Mouse (Mus musculus): ENCODE results near the gene Dbn1. TPM values are rescaled to one million over a fixed set of nuclear protein-coding genes. Genes with fewer than 3 reads are reported as not detected.
A peak's percentile ranks its signal among the peaks of the same experiment; 100 is the strongest.

Gene Dbn1
- total RNA-seq, 1 experiment from 2014 or later = 24.0 TPM

DNA sequence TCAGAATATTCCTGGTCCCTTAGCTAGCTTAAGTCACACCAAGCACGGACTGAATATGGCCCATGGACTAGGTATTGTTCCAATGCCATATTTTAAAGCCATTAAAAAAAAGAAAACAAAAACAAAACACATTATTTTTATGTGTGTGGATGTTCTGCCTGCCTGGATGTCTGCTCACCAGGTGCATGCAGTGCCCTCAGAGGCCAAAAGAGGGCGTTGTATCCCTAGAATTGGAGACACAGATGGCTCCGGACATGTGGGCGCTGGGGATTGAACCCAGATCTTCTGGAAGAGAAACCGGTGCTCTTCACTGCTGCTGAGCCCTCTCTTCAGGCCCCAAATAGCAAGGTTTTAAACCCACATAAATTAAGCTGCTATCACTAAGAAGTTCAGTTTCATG lies 9.9 kb downstream of the Dbn1 start:
- DNase-seq = peak; percentile 65

DNA sequence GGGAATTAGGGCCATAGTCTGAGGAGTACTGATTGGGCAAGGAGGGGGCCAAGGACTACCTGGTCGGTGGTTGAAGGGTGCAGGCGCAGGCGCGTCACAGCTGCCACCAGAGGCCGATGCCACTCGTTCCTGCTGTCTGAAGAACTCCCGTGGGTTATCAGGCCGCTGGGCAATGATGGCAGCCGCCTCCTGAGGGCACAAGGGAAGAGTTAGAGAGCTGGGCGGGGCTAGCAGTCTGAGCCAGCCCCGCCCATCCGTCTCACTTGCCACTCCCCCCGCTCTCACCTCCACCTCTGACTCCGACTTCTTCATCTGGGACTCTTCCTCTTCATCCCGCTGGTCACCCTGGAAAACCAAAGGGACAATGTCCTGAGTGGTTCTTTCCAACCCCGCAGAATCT lies 10.4 kb downstream of the Dbn1 start:
- DNase-seq = no peak

DNA sequence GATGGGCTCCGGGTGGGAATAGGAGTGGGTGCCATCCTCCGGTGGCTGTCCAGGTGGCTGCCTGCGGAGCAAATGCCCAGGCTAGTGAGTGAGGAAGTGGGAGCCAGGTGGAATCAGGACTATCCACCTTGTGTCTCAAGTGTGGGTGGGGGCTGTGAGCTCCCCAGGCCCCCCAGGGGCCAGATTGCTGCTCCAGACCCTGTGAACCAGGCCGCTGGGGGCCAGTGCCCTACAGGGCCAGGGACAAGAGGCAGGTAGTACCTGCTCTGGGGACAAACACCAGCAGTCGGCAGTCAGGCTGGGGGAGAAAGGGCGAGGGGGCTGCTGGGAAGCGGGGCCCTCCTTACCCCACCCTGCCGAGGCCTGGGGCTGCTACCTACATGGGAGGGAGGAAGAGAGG lies 11.7 kb downstream of the Dbn1 start:
- no peak for DNase-seq

DNA sequence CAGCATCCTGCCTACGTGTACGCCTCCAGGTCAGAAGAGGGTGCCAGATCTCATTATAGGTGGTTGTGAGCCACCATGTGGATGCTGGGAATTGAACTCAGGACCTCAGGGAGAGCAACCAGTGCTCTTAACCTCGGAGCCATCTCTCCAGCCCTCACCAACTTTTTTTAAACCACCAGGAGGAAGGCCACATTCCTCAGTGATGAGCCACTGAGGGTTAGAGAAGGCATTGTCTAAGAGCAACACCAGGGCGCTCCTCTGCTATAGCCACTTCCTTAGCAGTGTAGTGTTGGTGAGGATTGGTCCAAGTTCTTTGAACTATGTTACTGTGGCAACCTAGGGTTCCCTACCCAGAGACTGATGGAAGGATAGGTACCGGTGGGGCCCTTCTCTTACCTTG lies 12.2 kb downstream of the Dbn1 start:
- DNase-seq = no peak

DNA sequence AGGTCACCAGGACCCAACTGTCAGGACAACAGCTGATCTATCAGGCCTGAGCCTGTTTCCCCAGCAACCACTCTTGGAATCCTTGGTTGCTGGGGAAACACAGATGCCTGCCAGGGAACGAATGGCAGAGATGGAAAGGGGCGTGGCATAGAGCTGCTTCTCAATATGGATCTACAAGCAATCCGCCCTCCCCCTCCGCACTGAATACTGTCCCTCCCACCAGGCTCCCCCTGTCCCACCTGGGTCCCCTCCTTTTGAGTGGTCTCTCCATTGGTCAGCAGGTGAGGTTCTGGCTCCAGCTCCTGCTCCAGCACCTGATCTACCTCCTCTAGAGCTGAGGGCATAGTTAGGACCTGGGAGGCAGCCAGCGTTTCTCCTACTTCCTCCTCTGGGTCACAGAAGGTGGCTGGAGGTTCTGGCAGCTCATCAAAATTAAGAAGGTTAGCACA lies 13.3 kb downstream of the Dbn1 start:
- no peak for DNase-seq

DNA sequence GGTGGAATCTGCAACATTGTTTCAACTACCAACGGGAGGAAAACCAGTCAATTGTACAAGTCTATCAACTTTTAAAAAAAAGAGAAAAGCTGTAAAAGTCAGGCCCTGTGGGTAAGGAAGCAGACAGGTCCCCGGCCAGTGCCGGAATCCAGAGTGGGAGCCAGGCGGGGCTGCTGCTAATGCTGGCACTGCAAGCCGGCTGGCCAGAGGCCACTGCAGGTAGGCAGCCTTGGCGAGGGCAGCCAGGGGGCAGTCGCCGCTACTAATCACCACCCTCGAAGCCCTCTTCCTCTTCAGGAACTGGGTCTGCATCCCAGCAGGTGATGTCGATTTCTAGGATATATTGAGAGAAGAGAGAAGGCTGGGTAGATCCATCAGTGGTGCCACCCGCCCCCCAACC lies 13.9 kb downstream of the Dbn1 start:
- DNase-seq = no peak

DNA sequence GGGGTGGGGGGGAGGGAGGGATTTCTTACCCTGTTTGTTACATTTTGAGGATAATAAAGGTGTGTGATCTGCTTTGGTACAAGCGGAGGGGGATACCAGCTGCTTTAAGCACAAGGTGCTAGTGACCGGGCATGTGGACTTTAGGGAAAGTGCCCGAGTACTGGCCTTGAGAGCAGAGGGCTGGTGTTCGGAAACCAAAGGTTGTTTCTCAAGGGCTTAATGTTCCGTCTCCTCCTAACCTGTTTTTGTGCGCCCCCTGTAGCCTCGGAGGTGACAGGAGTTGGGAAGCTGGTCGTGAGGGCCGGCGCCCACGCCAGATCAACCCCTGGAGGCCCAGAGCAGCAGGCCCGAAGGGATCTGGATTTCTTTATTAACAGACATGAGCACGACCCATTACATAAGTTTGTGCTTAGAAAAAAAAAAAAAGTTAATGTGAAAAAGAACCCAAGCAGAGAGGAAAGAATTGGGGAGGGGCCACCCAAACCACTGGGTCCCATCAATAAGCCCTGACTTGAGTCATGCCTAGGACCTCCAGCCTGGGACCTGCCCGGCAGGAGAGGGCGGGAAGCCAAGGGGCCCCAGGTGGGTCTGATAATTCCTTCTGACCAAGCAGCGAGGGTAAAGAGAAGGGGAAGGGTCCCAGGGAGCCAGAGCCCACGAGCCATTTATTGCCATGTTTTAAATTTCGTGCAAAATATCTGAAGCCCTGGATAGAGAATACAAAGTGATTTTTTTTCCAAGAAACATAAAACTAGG lies 14.7 kb downstream of the Dbn1 start:
- DNase-seq = no peak

DNA sequence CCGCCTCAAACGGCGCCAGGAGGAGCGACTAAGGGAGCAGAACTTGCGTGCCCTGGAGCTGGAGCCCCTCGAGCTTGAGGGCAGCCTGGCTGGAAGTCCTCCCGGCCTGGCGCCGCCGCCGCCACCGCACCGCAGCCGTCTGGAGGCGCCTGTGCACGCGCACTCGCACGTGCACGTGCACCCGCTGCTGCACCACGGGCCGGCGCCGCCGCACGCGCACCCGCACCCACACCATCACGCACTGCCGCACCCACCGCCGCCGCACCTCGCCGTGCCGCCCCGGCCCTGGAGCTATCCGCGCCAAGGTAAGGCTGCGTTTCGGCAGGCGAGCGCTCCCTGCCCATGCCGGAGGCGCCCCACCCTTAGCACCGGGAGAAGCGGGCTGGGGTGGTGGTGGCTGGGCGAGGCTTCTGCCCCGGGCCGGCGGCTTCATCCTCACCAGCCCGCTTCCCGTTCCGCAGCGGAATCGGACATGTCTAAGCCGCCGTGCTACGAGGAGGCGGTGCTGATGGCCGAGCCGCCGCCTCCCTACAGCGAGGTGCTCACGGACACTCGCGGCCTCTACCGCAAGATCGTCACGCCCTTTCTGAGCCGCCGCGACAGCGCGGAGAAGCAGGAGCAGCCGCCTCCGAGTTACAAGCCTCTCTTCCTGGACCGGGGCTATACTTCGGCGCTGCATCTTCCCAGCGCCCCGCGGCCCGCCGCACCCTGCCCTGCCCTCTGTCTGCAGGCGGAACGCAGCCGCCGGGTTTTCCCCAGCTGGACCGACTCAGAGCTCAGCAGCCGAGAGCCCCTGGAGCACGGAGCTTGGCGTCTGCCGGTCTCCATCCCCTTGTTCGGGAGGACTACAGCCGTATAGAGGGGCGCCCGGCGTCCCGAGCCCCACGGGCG lies 15.5 kb downstream of the Dbn1 start:
- peak; percentile 64 for DNase-seq

DNA sequence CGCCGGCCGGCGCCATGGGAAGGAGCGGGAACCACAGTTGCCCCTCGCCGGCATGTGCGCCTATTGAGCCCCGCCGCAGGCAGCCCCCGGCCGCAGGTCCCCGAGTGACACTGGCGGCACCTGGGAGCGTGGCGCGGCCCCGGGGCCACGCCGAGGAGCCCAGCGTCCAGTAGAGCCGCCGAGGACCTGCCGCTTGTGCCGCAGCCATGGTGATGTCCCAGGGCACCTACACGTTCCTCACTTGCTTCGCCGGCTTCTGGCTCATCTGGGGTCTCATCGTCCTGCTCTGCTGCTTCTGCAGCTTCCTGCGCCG lies 16.1 kb downstream of the Dbn1 start:
- DNase-seq = no peak

DNA sequence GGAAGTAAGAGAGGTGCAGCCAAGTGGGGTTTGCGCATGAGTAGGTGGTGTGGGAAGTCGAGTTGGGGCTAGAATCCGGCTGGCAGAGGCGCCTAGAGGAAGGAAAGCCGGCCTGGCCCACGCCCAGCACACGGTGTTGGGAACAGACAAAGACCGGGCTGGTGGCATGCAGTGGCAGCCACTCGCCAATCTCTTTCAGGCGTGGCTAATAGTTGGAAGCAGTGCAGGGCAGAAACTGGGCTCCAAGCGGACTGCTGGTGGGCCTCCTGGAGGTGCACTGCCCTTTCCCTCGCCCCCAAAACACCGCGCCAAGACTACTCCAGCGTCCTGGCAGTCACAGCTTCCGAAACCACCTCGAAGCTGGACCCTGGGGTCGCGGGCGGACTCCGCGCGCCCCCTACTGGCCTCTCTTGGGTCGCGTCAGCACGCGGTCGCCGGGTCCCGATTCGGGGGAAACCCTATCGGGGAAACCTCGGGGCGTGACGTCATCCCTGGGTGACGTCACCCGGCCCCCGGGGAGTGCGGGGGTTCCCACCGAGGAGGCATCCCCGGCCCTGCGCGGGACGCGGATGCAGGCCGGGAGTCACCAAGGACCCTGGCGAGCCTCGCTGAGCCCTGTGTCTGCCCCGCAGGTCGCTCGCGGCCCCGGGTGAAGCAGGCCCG lies 16.6 kb downstream of the Dbn1 start:
- DNase-seq = peak; percentile 93

DNA sequence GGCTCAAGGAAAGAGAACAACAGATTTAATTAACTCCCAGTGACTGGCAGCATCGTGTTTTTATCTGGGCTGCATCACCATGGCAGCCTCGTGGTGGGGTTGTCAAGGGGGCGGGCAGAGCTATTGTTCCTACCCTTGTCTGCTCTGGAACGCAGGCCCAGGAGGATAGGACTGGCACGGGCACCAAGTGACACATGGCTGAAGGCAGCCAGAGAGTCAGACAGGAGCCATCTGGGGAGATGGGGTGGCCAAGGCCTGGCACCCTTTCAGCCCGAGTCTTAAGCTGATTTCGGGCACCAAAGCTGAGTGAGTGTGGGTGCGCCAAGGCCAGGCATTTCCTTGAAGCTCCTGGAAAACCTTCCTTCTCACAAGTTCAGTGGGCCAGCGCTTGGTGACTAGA lies 17.5 kb downstream of the Dbn1 start:
- peak; percentile 62 for DNase-seq

DNA sequence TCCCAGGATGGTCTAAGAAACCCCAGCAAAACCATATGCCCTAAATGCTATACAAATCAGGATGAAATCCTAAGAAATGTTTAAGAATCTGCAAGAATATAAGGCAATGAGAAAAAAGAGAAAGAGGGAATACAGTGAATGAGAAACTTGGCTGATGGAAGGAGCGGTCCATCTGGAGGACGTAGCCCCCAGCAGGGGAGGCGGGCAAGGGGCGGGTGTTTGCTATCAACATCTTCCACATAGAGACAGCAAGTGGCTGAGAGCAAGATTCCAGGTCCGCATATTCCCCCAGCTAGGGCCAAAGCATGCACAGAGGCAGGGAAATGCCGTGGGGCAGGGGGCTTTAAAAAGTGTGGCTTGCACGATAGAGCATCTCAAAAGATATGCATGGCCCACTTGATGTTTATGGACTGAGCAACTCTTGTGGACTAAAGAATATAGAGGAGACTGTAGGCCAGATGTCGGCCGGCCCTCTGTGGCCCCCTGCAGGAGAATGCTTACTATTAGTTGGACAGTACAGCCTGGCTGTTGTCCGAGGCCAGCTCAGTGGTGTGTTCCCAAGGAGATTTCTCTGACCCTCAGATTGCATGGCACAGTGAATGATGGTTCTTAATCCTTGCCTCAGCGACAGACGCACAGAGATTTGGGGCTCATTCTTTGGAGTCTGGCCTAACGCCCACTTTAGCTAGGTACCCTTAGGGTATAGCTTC lies 18.9 kb downstream of the Dbn1 start:
- peak; percentile 84 for DNase-seq

DNA sequence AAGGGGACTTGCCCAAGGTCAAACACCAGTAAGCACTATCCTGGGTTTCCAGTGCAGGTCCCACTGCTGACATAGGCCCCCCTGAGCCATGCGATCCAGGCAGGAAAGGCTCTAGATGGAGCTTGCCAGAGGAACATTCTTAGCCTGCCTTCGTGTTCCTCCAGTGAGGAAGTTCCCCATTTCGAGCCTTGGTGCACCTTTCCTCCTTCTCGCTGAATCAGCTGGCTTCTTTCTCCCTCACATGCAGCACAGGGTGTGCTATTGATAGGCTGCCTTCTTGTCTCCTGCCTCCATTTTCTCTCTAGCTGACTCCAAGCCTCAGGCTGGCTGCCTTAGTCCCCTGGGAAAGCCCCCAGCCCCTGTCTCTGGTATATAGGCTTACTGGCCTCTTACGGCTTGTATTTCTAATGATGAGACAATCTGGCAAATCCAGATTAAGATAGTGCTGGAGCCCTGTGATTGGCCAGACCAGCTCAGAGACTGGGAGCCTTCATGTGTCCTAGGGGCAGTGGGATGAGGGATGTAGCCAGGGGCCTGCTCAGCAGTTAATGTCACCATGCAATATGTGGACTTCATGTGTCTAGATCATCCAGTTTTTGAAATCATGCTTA lies 22.0 kb downstream of the Dbn1 start:
- DNase-seq = no peak

DNA sequence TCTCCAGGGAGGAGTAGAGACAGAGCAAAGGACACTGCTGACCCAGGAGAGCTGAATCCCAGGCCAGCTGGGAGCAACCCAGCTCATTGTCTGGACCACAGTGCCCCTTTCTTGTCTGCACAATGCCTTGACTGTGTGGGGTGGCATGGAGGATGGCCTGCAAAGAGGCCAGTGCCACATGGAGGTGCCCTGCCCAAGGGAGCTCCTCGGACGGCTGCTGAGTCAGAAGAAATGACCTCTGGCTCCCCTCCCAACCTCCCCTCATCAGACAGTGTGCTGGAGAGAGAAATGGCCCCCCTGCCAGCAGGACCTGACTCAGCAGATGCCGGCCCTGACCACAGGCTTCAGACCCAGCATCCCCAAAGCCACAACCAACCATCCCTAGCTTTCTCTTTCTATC lies 22.7 kb downstream of the Dbn1 start:
- DNase-seq = peak; percentile 70

DNA sequence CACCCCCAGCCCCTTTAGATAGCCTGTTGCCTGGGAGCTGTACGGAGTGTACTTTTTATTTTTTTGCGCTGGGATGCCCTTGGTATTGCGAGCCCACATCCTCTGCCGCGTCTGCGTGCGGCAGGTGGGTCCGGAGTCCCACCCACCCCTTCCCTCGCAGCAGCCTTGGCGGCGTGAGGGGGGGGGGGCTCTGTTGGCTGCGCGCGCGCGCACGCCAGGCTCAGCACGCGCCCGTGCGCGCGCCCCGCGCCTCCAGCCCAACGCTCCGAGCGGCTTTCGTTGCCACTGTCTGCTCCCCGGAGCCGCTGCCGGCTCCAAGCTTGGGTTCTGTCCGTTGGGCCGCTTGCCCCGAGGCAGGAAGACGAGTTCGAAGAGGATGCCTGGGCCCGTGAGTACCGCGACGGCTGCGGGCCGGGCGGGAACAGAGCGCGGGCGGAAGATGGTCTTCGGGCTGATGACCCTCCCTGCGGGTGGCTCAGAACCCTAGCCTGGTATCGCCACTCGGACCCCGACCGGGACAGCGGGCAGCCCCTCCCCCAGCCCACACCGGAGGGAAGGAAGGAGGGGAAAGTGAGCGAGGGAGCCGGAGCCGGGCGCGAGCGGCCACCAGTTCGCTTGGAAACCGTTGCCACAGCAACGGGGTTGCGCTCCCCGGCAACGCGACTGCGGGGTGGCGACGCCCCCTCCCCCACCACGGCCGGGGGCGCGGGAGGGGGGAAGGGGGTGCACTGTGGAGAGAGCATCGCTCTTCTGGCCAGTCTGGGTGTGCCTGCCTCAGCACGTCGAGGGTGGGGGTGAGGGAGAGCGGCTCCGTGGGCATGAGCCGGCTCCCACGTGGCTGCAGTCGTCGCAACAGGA lies 23.7 kb downstream of the Dbn1 start, which contains the start of gene Prr7:
Gene Prr7 (plus strand): TSS at position 241 of the 858 bp plus-strand sequence.
- peak; percentile 77 for DNase-seq

DNA sequence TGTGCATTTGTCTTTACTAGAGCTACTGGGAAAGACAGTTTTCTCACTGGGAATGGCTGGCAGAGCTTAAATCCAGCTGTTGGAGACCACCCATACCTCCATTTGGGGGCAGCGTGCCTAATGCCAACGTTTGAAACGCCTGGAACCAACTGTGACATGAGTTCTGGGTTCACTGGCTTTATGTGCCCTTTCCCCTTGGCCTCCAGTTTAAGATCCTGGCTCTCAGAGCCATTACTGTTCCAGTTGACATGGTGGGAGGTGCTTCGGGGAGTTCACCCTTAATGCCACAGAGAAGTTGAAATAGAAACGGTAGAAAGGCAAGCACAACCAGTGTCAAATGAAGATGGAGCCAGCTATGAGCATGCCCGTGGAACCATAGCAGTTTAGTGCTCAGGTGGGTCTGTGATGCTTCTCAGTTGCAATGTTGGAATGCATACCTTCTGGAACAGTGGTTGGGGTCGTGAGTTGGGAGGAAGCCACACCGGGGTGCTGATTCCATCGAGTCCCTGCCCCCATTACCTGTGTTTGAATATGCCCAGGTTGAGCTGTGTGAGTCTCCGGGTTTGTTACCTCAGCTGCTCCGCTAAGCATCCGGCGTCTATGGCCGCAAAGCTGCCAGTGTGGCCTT lies 24.4 kb downstream of the Dbn1 start:
- DNase-seq = no peak

DNA sequence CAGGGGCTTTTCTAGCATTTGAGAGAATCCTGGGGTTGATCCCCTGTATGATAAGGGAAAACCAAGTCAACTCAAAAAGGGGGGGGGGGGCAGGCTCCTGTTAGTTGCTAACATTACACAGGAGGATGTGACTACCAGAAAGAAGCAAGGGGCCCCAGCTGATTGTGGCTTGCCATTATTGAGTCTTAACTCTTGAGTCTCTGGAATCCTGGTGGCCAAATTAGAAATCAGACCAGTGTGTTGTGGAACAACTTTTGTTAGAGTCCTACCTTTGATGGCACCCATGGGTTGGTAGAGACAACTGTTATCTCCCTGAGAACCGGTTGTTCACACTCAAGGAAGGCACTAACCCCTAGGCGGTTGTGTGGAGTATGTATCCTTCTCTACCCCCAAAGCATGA lies 24.9 kb downstream of the Dbn1 start:
- DNase-seq = no peak

DNA sequence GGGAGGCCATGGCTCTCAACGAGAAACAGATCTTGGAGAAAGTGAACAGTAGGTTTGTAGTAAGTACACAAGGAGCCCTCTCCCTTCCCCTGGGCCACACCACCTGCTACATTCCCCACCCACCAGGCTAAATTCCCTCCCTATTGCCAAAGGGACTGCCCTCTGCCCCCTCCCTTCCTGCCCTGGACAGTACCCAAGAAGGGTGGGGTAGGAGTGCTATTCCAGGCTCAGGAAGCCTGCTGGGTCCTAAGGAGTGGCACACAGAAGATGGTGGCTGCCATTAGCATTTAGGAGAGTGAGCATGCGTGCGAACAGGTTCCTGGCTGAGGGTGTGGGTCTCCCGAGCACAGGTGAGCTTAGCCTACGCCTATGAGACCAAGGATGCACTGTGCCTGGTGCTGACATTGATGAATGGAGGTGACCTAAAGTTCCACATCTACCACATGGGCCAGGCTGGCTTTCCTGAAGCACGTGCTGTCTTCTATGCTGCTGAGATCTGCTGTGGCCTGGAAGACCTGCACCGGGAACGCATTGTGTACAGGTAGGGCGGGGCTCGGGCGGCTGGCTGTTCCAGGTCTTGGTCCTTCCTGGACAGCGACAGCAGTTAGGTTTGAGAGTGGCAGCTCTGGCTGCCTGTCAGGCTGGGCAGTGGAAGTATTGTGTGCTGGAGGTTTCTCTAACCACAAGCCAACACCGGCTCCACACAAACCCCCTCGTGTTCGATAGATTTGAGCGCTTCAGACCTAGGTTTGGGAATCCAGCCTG lies 35.9 kb downstream of the Dbn1 start:
- no peak for DNase-seq

DNA sequence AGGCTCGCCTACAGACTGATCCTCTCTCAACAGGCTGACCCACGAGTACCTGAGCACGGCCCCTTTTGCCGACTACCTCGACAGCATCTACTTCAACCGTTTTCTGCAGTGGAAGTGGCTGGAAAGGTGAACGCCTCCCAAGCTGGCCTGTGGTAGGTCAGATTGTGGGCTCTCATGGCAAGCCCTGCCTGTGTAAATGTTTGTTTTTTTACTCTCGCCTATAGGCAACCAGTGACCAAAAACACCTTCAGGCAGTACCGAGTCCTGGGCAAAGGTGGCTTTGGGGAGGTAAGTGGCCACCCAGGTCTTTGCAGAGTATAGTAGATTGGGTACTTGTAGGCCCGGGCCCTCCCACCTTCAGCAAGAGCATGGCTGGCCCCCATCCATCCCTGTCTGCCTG lies 36.6 kb downstream of the Dbn1 start:
- no peak for DNase-seq

DNA sequence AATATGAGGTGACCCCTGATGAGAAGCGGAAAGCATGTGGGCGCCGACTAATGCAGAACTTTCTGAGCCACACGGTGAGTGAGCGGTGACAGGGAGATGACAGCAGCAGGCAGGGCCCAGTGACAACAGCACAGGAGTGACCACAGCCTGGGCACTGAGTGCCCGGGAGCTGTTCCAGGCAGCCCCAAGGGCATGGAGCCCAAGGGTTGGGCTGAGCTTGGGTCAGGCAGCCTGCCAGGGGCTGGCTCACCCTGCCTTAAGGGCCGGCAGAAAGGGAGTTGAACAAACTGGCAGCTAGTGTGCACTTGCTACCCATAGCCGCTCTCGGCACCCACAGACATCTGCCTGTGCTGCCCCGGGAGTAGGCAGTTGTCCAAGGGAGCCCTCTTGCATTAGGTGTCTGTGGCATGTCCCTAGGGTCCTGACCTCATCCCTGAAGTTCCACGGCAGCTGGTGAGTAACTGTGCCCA lies 37.4 kb downstream of the Dbn1 start:
- peak; percentile 93 for DNase-seq
